Mouse (Mus musculus): ENCODE data around the gene Carmil2.
A peak's percentile ranks its signal among the peaks of the same experiment; 100 is the strongest.

Gene Carmil2

GRCm38 (mm10) chr8:105695080-105695780, 9.2 kb downstream of the Carmil2 start:
- no peak for DNase-seq (ENCODE audit: low spot score)

GRCm38 (mm10) chr8:105697196-105697780, 11.2 kb downstream of the Carmil2 start:
- no peak for DNase-seq (ENCODE audit: low spot score)

GRCm38 (mm10) chr8:105698734-105699133, 12.7 kb downstream of the Carmil2 start:
- no peak for DNase-seq (ENCODE audit: low spot score)

- no peak for DNase-seq (ENCODE audit: low spot score)
Observed at GRCm38 (mm10) chr8:105699488-105700215, 13.6 kb downstream of the Carmil2 start.

- no peak for DNase-seq (ENCODE audit: low spot score)
Observed at GRCm38 (mm10) chr8:105700566-105700965, 14.5 kb downstream of the Carmil2 start.

- peak; percentile 82 for DNase-seq (ENCODE audit: low spot score)
Observed at GRCm38 (mm10) chr8:105700966-105701824, 15.1 kb downstream of the Carmil2 start, which contains the start of the genes Acd and Pard6a. Acd (minus strand) TSS chr8:105701102. Pard6a (plus strand) TSS chr8:105701148.

GRCm38 (mm10) chr8:105702001-105702401, 15.9 kb downstream of the Carmil2 start:
- no peak for DNase-seq (ENCODE audit: low spot score)

GRCm38 (mm10) chr8:105702731-105703415, 16.8 kb downstream of the Carmil2 start:
- no peak for DNase-seq (ENCODE audit: low spot score)

GRCm38 (mm10) chr8:105704146-105704812, 18.2 kb downstream of the Carmil2 start:
- no peak for DNase-seq (ENCODE audit: low spot score)

- DNase-seq (ENCODE audit: low spot score) = no peak
Observed at GRCm38 (mm10) chr8:105704955-105705354, 18.9 kb downstream of the Carmil2 start.

GRCm38 (mm10) chr8:105706426-105706825, 20.4 kb downstream of the Carmil2 start:
- no peak for DNase-seq (ENCODE audit: low spot score)

- no peak for DNase-seq (ENCODE audit: low spot score)
Observed at GRCm38 (mm10) chr8:105707498-105708403, 21.7 kb downstream of the Carmil2 start, which contains the start of the genes 4933405L10Rik and Enkd1. 4933405L10Rik (plus strand) TSS chr8:105707655. Enkd1 (minus strand) TSS chr8:105708210.

- DNase-seq (ENCODE audit: low spot score) = no peak
Observed at GRCm38 (mm10) chr8:105708675-105709074, 22.6 kb downstream of the Carmil2 start.

GRCm38 (mm10) chr8:105709317-105709716, 23.2 kb downstream of the Carmil2 start:
- DNase-seq (ENCODE audit: low spot score) = no peak

- DNase-seq (ENCODE audit: low spot score) = no peak
Observed at GRCm38 (mm10) chr8:105712286-105712685, 26.2 kb downstream of the Carmil2 start.

GRCm38 (mm10) chr8:105714139-105714538, 28.1 kb downstream of the Carmil2 start:
- peak; percentile 58 for DNase-seq (ENCODE audit: low spot score)

- no peak for DNase-seq (ENCODE audit: low spot score)
Observed at GRCm38 (mm10) chr8:105715042-105715441, 29.0 kb downstream of the Carmil2 start.

GRCm38 (mm10) chr8:105716302-105716945, 30.4 kb downstream of the Carmil2 start:
- no peak for DNase-seq (ENCODE audit: low spot score)

GRCm38 (mm10) chr8:105719637-105720036, 33.6 kb downstream of the Carmil2 start:
- DNase-seq (ENCODE audit: low spot score) = no peak
